Mouse (Mus musculus): ENCODE data around the gene Polg2.

- TF ChIP-seq CTCF (IDR thresholded peaks at IDR 0.05; ENCODE audit: low read depth, low read length) (no peak), POLR2A (IDR thresholded peaks at IDR 0.05; ENCODE audit: extremely low read depth, insufficient read depth, low read length) (no peak)
These were observed 1.2 kb downstream of the Polg2 start for GRCm38 (mm10) chr11:106778132-106778531.
